Mouse (Mus musculus) liver, adult 2 months (tissue): ENCODE measurements at regions not wholly inside any gene's neighbourhood (a gene's known extent, or its start where the extent isn't known, plus 50 kb on each side); places are given as distances from the start of the nearest gene placed in this dataset.

Source experiments
- CTCF ChIP-seq: fragments of 200-500 bp; IDR thresholded peaks from 2 replicates; pipeline ENCODE4 v1.5.1; 2011; ENCODE audit warnings: low read depth, low read length, control low read depth
- POLR2A ChIP-seq: fragments of 200-500 bp; IDR thresholded peaks from 2 replicates; pipeline ENCODE4 v1.6.1; 2011; ENCODE audit warnings: low read length, control low read depth; ENCODE audit not compliant: insufficient read depth; ENCODE audit errors: extremely low read depth

DNA sequence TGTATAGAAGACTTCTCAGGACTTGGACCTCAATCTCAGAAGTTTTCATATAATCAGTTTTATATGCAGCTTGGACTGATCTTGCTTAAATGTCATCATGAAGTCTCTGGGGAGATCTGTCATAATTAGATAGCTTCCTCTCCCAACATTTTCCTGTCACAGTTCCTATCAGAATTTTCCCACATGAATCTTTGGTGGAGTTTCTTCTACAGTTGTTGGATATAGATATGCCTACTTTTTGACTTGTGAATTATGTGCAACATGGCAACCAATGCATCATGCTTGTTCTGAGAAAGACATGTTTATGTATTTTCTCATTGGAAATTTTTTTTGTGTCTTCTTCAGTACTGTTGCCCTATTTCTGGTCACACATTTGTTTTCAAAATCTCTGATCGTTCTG lies 183.5 kb downstream of the Hira start:
- TF ChIP-seq CTCF: no peak
- TF ChIP-seq POLR2A: no peak
